Mouse (Mus musculus): ENCODE data around the gene Fhl4.

DNA sequence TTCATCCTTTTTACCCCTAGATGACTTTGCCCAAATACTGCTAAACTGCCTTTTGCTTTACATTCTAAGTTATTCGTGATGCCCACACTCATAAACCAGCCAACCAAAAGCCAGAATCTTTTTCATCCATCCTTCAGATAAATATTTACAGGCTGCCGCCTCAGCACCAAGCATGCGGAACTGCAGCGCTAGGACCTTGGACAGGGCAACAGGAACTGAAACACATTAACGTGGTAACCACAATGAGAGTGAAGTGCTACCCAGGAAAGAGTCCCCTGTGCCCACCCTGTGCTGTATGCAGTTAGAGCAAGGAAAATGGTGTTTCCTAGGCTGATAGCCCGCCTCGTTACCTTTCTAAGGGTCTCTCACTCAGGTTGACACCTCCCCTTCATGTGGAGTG lies 26.2 kb upstream of the Fhl4 start:
- TF ChIP-seq MAX (IDR thresholded peaks at IDR 0.05; ENCODE audit: low read depth), result no peak
- TF ChIP-seq POLR2A (IDR thresholded peaks at IDR 0.05; ENCODE audit: insufficient read length, low read depth), result no peak
- no peak for TF ChIP-seq TCF12 (IDR thresholded peaks at IDR 0.05; ENCODE audit: insufficient read depth, poor library complexity, severe bottlenecking)
- TF ChIP-seq CEBPB (IDR thresholded peaks at IDR 0.05; ENCODE audit: insufficient read depth, poor library complexity, severe bottlenecking), result no peak
- no peak for TF ChIP-seq POLR2AphosphoS2 (IDR thresholded peaks at IDR 0.05; ENCODE audit: insufficient read length, low read depth)
- TF ChIP-seq E2F4 (IDR thresholded peaks at IDR 0.05; ENCODE audit: insufficient read depth), result no peak

Measured in myocyte (in vitro differentiated cells).